ENCODE assay signal across 8 mouse cellular contexts in genomic region chr8:44696066-44696853, GRCm38 (mm10).
DNase-seq lines count a peak whose midpoint lies in the region; ATAC-seq lines count a peak whose summit lies in the region.

No protein-coding gene starts in this region.

- peak; percentile 73 for ATAC-seq in hindbrain, embryonic 16.5 days
- ATAC-seq in megakaryocyte, adult 5-6 weeks (ENCODE audit: poor library complexity, severe bottlenecking), result no peak
- ATAC-seq in erythroblast, adult 5-6 weeks (replicated peaks; ENCODE audit: low FRiP score, poor library complexity, severe bottlenecking), result no peak

- H3K4me1 ChIP-seq in hindbrain, embryonic 16.5 days (ENCODE audit: control insufficient read depth, insufficient read depth, low read depth, low read length), result peaks cover 9% of the 10 kb centered on the region

- no peak overlapping the region for H3K4me2 ChIP-seq in hindbrain, embryonic 16.5 days (ENCODE audit: low read length)

- peak; percentile 54 for DNase-seq in Muller cell, postnatal 12 days (ENCODE audit: inconsistent ontology term)
- peak; percentile 25 for DNase-seq in adipocyte (ENCODE audit: low spot score)
- DNase-seq in forelimb bud, embryonic 11.5 days (ENCODE audit: low read depth, low spot score), result peak; percentile 40
- peak; percentile 40 for DNase-seq in lung, postnatal 14 days
- no peak for DNase-seq in right cerebral cortex, adult 18-20 months

- no peak overlapping the region for H3K27ac ChIP-seq in hindbrain, embryonic 16.5 days (ENCODE audit: low read depth, low read length)

- 32% methylated on average over 9 of the region's 9 CpGs for WGBS in hindbrain, embryonic 16.5 days

- H3K27me3 ChIP-seq in hindbrain, embryonic 16.5 days (replicated peaks; ENCODE audit: control insufficient read depth, insufficient read depth, low read length), result no peaks in the 10 kb centered on the region

- no peaks in the 10 kb centered on the region for H3K9me3 ChIP-seq in hindbrain, embryonic 16.5 days (ENCODE audit: control insufficient read depth, low read length)

- no peak overlapping the region for H3K9ac ChIP-seq in hindbrain, embryonic 16.5 days (ENCODE audit: low read depth, low read length)

- H3K4me3 ChIP-seq in hindbrain, embryonic 16.5 days (ENCODE audit: low read length), result no peak overlapping the region

- H3K36me3 ChIP-seq in hindbrain, embryonic 16.5 days (ENCODE audit: control insufficient read depth, insufficient read depth, low read length), result no peaks in the 10 kb centered on the region
